Mouse (Mus musculus) layer of hippocampus, postnatal 10 days (tissue): ENCODE measurements around the gene Cdk5r2. TPM values are rescaled to one million over a fixed set of nuclear protein-coding genes. Genes with fewer than 3 reads are reported as not detected.
"Not testable (repeated sequence)": the region's sequence is repeated elsewhere in the genome, so short reads cannot be mapped to it uniquely, and the experiment has no call there.

Experiments
- DNase-seq, 2 experiments: peaks; one replicate each; pipeline ENCODE4 v3.0.0; 2021; ENCODE audit warnings: low spot score in 2 of 2
- long read RNA-seq: library from polyadenylated mRNA; stranded (forward); transcript quantifications from one replicate; pipeline ENCODE4 v2.0.0, GENCODE M21; 2023
- total RNA-seq, 2 experiments: library from RNA; stranded (reverse); gene quantifications; 2 replicates each; pipeline ENCODE4 v1.2.3; 2021

Gene Cdk5r2
- 100 to 1,000 TPM; 286 to 311 TPM for total RNA-seq
- long read RNA-seq, transcript Cdk5r2-201 (1 exons, 2,799 nt): major isoform, 89 of 89 reads
- long read RNA-seq, partial matches to known transcripts: 0 of 89 reads
- long read RNA-seq, other reads (novel, unspliced or antisense): 0 of 89 reads

DNA sequence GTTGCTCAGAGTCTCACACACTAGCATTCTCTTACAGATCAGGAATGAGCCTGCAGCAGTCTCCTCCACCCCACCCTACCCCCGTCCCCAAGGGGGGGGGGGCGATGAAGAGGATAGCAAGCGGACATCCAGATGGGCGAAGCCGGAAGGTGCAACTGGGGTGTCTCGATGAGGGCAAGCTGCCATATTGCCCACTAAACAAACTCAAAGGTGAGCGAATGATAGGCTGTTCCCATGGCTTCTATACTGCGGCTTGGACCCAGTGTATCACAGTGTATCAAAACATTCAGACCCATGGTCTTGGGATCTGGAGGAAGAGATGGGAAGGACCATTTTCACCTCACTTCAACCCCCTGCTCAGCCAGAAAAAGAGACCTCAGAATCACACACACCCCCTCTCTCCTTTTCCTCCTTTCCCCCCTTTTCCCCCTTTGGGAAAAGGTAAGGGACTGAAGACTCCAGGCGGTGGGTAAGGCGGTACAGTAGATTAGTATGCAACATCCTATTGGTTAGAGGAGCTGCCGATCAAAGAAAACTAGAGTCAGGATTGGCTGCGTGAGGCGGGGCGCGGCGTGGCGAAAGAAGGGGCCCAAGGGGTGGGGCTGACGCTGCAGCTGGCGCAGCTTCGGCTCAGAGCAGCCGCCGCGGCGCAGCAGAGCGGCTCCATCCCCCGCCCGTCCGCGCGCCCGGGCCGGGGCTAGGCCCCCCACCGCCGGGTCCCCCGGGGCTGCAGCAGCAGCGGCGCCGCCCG, at the start of gene Cdk5r2:
Gene Cdk5r2 (plus strand): TSS at position 629 of the 751 bp plus-strand sequence.
- peak; percentile 90 to 93 for DNase-seq

DNA sequence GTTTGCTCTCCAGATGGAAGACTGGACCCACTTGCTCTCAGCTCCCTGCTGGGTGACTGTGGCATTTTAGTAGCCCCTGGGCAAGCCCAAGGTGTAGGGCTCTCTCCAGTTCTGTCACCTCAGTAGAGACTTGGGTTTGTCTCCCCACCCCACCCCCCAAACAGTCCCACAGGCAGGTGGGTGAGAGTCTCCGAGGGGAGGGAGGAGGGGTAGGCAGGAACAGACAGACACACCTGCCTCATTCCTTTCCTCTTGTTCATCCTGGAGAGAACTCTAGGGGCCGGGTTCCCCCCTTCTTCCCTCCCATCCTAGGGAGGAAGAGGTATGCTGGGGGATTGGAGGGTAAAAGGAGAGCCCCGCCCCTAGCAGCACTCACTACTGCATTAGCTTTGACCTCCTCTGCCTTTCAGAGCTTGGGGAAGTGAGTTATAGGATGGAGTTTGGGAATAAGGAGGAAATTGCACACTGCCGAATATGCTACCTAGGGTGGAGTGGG, 49.3 kb upstream of the Cdk5r2 start:
- no peak for DNase-seq

DNA sequence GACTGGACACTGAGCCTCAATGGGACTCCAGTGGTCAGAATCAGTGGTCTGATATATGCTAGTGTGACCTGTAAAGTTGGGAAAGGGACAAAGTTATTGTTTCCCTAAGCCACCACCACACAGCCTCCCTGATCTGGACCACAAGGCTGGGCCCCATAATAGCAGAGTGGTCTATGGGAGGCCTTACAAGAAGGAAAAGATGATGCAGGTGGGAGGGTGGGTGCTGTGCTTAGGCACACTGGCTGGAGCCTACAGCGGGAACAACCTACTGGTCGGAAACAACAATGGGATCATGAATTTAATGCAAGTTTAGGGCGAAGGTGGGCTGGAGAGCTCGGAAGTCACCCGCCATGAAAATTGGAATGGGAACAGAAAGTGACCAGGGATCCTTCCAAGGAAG, 48.9 kb upstream of the Cdk5r2 start:
- DNase-seq: no peak

DNA sequence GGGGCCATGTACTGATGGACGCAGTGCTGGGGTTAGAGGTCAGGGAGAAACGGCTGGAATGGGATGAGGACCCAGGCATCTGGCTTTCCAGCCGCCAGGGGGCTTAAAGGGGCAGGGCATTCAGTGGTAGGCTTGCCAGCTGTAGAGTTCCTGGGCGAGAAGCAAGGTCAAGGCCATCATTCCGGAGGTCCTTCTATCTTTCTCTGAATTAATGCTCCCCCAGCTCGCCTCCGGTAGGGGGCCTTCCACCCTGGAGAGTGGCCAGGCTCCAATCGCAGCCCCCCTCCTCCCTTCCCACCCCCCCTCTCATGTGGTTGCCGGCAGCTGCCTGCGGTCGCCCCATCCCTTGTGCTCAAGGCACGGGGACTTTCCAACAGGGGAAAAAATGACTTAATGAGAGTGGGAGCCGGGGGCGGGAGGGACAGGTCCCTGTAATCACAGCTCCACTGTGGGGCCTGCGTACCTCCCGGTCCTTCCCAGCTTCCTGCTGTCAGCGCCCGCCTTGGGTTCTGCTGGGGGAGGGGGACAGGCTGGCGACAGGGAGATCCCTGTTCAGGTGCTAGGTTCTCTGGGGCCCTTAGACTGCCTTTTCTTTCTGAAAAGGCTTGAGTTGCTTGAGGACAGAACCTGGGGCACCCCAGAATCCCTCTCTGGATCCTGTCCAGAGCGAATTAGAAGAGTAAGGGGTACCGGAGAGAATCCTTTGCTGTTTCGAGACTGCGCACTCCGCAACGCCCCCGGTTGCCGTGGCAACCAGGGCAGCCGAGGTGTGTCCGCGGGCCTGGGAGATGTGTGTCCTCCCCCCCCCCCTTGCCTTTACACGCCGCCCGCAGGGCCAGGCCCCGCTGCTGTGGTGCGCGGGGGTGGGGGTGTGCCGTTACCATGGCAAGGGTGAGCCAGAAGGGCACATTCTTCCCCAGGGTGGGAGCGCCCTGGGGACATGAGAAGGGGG, 48.1 kb upstream of the Cdk5r2 start:
- peak; percentile 48 to 58 for DNase-seq

DNA sequence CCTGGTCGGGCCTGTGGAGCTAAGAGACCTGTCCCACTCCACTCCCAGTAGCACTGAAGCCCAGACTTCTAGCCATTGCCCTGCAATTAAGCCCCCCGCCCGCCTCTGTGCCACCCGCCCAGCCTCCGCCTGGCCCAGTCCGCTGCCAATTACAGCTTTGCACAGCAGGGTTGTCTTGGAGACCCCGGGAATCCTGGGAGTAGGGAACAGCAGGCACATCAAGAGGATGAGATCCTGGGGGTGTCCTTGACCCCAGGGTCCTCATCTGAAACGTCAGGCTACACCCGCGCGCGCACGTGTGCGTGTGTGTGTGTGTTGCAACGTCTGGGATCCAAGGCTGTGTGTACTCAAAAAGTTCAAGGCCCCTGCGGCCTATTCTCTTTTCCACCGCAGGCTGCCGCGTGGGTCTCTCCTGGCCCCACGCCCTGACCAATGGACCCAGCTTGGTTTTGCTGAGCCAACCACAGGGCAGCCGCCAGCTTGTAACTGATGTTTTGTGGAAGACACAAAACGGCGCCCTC, 47.1 kb upstream of the Cdk5r2 start:
- peak in 1 of 2 experiments; percentile 47 for DNase-seq

DNA sequence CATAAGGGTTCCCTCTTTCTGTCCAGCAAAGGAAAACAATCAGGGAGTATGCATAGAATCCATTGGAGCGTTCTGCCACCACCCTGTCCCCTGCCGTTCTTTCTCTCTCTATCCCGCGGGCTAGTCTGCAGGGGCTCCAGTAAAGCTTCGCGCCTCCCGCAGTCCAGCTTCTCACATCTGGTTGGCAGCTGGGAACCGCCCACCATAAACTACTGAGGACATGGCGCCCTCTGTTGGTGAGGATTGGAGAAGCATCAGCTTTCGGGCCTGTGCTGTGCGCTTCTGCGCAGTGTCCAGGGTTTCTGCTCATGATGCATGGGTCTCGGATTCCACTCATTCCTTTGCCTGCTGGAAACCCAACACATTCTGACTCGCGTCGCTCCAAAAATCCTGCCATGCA, 46.7 kb upstream of the Cdk5r2 start:
- DNase-seq: peak; percentile 94 to 96

DNA sequence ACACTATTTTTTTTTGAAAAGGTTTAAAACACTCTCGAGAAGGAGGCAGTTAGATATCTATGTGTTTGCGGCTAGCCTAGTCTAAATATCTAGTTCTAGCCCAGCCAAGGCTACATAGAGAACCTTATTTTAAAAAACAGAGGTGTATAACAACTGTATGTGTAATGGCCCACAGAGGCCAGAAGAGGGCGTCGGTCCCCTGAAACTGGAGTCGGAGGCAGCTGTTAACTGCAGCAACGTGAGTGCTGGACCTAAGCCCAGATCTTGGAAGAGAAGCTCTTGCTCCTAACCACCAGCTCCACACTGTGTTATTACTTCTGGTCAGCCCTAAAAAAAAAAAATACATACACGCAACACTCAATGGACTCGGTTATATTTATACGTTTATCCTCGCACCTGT, 45.7 kb upstream of the Cdk5r2 start:
- DNase-seq: peak in 1 of 2 experiments; percentile 21

DNA sequence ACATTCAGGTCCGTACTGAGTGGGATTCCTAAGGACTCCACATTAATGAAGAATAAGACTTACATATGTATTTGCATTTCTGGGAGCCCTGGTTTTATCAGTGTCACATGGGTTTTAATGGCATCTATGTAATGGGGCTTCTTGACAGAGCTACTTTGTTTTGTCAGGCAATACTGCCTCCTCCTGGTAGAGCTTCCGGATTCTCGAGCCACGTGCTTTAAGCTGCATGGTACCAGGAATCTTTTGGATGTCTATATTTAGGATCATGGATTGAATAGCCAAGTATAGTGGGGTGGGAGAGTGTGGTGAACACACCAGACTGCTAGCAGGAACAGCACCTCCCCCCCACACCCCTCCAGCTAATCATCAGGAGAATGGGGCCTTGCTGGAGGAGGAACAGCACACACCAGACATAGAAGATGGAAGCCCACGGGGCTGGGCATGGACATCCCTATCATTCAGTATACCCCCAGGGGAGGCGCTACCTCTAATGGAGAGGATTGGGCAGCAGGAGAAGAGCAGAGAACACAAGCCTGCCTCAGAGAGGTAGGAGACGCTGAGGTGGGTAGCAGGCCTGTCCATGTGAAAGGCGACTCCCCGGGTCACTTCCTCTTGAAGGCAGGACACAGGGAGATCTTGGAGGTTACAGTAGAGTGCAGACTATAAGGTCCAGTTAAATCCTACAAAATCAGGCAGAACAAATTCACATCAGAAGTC, 39.6 kb upstream of the Cdk5r2 start:
- peak in 1 of 2 experiments; percentile 25 for DNase-seq

DNA sequence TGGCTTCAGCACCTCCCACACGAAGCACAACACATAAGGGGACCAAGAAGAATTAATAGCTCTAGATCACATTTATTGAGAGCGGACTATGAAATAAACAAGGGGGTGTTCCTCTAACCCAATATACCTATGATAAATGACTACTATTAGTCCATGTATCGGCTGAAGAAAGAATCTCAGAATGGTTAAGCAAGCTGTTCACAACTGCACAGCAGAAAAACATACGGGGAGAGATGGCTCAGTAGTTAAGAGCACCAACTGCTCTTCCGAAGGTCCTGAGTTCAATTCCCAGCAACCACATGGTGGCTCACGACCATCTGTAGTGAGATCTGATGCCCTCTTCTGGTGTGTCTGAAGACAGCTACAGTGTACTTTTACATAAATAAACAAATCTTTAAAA, 38.8 kb upstream of the Cdk5r2 start:
- DNase-seq: not testable (repeated sequence)

DNA sequence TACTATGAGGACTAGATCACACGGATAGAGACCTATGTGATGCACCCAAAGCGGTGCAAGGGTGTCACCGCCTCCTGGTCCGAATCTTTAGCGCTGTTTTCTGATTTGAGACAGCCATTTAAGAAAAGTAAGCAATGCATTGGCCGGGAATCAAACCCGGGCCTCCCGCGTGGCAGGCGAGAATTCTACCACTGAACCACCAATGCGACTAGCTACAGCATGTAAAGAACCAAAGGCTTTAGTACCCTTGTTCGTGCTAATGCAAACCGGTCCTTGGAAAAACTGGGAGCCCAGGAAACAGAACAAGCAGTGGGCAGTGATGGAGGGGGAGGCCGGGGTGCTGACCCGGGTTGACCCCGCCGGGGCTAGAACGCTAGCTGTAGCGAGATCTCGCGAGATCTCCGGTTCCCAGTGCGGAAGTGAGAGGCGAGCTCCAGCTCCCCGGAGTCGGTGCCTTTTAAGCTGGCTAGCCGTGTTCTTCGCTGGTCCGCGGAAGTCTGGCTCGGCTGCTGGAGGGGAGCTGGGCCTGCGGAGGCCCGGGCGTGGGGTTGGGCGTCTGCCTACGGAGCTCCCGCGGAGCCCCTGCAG, 38.0 kb upstream of the Cdk5r2 start:
- peak; percentile 89 to 91 for DNase-seq

DNA sequence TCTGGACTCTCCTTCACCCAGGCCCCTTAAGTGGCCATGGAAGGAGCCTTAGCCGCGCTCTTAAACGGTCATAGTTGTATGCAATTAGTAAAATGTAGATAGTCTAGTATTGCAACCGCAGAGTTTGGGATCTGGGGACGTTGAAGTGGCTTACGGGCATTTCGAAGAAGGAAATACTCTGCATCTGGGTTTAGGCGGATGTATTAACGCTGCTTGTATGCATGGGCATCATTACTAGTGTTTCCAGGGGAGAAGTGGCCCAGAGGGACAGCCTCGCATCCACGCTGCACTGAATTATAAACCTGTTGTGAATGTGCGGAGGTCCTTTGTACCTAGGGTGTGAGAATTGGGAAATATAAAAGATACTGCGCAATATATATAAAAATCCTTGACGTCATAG, 37.5 kb upstream of the Cdk5r2 start:
- DNase-seq: no peak

DNA sequence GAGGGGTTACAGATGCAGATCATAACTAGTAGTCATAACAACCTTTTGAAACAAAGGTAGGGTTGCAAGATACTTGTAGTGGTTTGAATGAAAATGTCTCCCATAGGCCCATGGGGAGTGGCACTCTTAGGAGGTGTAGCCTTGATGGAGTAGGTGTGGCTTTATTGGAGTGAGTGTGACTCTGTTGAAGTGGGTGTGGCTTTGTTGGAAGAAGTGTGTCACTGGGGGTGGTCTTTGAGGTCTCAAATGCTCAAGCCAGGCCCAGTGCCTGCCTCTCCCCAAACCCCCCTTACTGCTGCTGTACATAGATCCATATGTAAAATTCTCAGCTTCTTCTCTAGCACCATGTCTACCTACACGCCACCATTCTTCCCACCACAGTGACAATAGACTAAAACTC, 36.2 kb upstream of the Cdk5r2 start:
- DNase-seq: no peak

DNA sequence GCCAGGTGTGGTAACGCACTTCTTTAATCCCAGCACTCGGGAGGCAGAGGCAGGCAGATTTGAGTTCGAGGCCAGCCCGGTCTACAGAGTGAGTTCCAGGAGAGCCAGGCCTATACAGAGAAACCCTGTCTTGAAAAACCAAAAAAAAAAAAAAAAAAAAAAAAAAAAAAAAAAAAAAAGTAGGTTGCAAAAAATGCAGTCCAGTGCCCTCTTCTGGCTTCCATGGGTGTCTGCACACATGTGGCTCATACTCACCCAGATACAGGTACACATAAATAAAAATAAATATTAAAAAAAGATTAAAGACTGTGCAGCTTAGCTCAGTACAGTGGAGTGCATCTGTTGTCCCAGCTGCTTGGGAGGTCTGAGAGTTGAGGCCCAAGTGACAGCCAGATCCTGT, 31.1 kb upstream of the Cdk5r2 start:
- DNase-seq: not testable (repeated sequence)

DNA sequence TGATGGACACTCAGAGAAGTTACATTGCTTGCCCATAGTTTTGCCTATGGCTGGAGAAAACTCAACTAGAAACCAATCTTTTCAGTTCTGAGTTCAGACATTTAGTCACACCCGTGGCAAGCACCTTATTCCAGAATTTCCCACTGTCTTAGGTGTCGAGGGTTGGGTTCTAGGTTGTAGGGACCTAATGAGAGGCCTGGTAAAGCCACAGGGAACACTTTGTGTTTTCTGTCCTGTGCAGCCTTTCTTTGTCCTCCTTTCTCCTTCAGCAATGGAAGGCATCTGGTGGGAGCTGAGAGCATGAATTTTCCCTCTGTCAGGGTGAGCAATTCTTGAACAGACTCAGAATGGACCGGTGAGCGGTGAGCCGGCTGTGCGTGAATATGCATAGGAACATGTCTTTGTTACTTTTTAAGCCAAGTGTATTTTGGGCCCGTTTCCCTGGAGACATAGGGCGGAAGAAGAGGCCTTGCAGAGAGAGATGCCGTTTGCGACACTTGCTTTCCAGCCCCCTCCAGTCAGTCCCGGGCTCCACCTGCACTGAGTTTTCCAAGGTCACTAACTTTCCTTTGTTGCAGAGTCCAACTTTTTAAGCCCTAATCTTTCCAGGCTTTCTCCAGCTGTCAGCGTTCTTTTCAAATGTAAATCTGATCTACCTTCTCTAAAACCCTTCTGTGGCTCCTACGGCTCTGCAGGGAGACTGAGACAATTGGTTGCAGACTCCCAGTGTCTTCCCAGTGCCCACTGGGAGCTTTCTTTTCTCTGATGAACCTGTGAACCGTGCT, 30.0 kb upstream of the Cdk5r2 start:
- DNase-seq: peak in 1 of 2 experiments; percentile 28

DNA sequence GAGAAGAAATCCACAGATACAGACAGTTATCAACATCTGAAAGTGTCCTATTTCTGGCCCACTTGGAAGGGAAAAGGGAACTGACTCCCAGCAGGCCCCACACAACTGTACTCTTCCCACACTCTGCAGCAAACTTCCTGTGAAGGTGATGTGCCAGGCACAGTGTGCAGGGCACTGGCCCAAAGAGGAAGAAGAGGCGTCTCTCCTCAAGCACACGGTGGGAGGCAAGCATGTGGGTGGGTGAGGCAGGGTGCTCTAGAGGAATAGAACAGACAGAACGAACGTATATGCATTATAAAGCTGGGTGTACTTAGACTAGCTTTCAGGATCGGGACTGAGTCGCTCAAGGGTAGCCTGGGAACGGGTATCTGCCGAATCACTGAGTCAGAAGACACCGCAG, 24.7 kb upstream of the Cdk5r2 start:
- DNase-seq: no peak

DNA sequence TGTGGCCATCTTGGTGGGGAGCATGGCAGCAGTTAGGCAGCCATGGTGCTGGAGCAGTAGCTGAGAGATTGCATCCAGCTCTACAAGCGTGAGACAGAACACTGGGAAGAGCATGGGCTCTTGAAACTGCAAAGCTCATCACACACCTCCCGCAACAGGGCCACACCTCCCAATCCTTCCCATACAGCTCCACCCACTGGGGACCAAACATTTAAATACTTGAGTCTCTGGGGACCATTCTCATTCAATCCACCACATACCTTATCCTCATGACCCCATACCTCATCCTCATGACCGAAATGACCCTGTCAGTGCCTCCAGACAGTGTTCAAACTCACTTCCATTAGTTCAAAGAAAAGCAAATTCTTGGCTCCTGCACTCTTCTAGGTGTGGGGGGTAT, 21.5 kb upstream of the Cdk5r2 start:
- no peak for DNase-seq

DNA sequence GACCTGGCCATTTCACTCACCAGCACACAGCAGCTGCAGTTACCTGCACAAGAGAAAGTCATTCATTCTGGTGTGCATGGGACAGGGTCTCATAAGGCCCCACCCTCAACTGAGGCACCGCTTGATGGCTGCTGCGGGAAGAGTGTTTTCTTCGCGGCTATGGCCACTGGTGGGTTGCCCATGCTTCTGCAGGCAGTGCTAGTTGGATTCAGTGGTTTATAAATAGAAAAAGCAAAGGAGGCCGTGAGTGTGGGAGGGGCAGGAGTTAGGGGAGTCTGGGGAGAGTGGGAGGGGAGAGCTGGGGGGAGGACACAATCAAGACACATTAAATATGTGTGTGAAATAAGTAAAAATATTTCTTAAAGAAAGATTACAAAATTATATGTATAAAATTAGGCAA, 11.6 kb upstream of the Cdk5r2 start:
- DNase-seq: no peak

DNA sequence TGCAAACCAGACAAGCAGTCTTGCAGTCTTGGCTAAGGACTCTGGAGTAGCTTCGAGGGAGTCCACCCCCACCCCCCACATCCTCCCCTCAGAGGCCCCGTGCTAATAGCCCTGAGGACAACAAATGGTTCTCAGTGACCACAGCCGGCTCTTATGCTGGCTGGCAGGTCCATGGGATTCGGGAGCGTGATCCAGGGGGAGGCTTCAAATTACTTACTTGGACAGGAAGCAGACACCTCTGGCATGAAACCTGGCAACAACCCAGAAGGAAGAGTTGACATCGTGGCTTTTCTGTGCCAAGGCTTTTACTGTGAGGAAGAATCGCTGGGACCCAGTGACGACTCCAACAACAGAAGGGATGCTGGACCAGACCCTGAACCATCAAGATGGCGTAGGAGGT, 8.4 kb upstream of the Cdk5r2 start:
- DNase-seq: no peak

DNA sequence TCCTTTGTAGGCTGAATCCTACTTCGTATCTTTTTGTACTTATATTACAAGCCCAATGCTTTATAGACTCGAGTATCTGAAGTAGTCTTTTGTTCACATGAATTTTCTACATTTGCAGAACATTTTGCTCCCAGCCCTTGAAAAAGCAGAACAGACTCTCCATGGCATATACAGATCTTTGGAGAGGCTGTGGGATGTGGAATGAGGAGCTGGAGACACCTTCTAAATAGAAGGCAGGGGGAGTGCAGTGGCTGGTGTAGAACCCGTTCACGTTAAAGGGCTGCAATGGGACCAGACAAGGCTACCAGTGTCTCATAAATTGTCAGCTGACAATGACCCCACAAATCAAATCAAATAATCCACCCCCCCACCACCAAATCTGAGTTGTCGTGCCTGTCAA, 5.8 kb upstream of the Cdk5r2 start:
- no peak for DNase-seq

DNA sequence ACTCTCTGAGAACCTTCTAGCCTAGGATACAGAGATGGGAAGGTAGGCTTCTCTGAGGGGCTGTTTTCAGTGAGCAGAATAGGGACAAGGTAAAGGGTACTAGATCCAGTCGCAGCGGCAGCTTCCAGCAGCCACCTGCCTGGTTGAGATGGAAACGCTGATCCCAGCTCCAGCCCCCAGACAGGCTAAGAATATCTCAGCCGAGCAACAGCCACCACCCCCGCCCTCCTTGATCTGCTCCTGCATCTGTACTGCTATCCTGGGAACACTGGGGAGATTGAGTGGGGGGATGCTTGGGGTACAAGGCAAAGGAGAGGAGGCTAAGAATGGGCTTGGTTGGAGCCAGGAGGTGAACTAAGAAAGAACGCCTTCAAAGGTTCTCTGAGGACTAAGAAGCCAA, 4.5 kb upstream of the Cdk5r2 start:
- DNase-seq: peak in 1 of 2 experiments; percentile 36
